Mouse (Mus musculus) MEL (cell line): Measurements from ENCODE around the gene Gc. TPM values are rescaled to one million over a fixed set of nuclear protein-coding genes. Genes with fewer than 3 reads are reported as not detected.

ENCODE experiments used
- DNase-seq: peaks from one replicate; pipeline ENCODE4 v3.0.0; 2011; ENCODE audit warnings: low read depth, low spot score
- H3K27ac ChIP-seq: 2 replicates; pipeline ENCODE4 v1.5.1; 2012; ENCODE audit warnings: low read depth, mild to moderate bottlenecking, control low read depth, low read length, moderate library complexity; ENCODE audit not compliant: control insufficient read depth
- H3K27me3 ChIP-seq, 2 experiments: fragments of 150-350 bp in 1 of 2; sonication (generic) in 1 of 2; 2 replicates each; pipeline ENCODE4 v1.6.1; 2012; ENCODE audit warnings: low read length in 2 of 2, mild to moderate bottlenecking in 2 of 2, improper control_type of control experiment in 1 of 2, moderate library complexity in 1 of 2; ENCODE audit not compliant: insufficient read depth in 2 of 2, control insufficient read depth in 1 of 2
- H3K36me3 ChIP-seq, 2 experiments: 2 replicates each; pipeline ENCODE4 v1.6.1; 2012 to 2014; ENCODE audit warnings: low read length in 2 of 2, improper control_type of control experiment in 1 of 2, inconsistent platforms in 1 of 2, mild to moderate bottlenecking in 1 of 2; ENCODE audit not compliant: insufficient read depth in 2 of 2, control insufficient read depth in 1 of 2
- H3K4me1 ChIP-seq, 2 experiments: fragments of 150-350 bp in 1 of 2; sonication (generic) in 1 of 2; 2 replicates each; pipeline ENCODE4 v1.6.1; 2012; ENCODE audit warnings: low read length in 2 of 2, improper control_type of control experiment in 1 of 2, mild to moderate bottlenecking in 1 of 2; ENCODE audit not compliant: insufficient read depth in 2 of 2, control insufficient read depth in 1 of 2
- H3K4me3 ChIP-seq, 2 experiments: fragments of 150-350 bp in 1 of 2; sonication (generic) in 1 of 2; 2 replicates each; pipeline ENCODE4 v1.5.1; 2012; ENCODE audit warnings: low read depth in 2 of 2, low read length in 2 of 2, mild to moderate bottlenecking in 2 of 2, moderate library complexity in 2 of 2, control low read depth in 1 of 2, improper control_type of control experiment in 1 of 2; ENCODE audit not compliant: control insufficient read depth in 1 of 2, insufficient read depth in 1 of 2
- H3K79me2 ChIP-seq: 2 replicates; pipeline ENCODE4 v1.6.1; 2012; ENCODE audit warnings: mild to moderate bottlenecking, low read length, moderate library complexity; ENCODE audit not compliant: control insufficient read depth, poor library complexity, insufficient read depth
- H3K9ac ChIP-seq: 2 replicates; pipeline ENCODE4 v1.6.1; 2012; ENCODE audit warnings: low read depth, mild to moderate bottlenecking, control low read depth, low read length, moderate library complexity; ENCODE audit not compliant: control insufficient read depth, poor library complexity, severe bottlenecking
- H3K9me3 ChIP-seq: fragments of 150-350 bp; sonication (generic); replicated peaks from 2 replicates; pipeline ENCODE4 v1.6.1; 2012; ENCODE audit warnings: mild to moderate bottlenecking, low read length, improper control_type of control experiment, moderate library complexity; ENCODE audit not compliant: insufficient read depth
- BHLHE40 ChIP-seq: IDR thresholded peaks from 2 replicates; pipeline ENCODE4 v1.6.1; 2012; ENCODE audit warnings: low read depth, mild to moderate bottlenecking, inconsistent platforms, low read length, improper control_type of control experiment, borderline replicate concordance
- CHD2 ChIP-seq: IDR thresholded peaks from 2 replicates; pipeline ENCODE4 v1.6.1; 2011; ENCODE audit warnings: low read length, improper control_type of control experiment
- CTCF ChIP-seq, 3 experiments: IDR thresholded peaks in 2 of 3; conservative IDR thresholded peaks in 1 of 3; 2 replicates each; pipeline ENCODE4 v1.5.1; 2011 to 2012; ENCODE audit warnings: low read length in 3 of 3, low read depth in 2 of 3, mild to moderate bottlenecking in 2 of 3, improper control_type of control experiment in 1 of 3, inconsistent platforms in 1 of 3, mixed read lengths in 1 of 3, moderate library complexity in 1 of 3; ENCODE audit not compliant: control insufficient read depth in 1 of 3, insufficient read depth in 1 of 3, poor library complexity in 1 of 3, severe bottlenecking in 1 of 3
- ELF1 ChIP-seq: IDR thresholded peaks from 2 replicates; pipeline ENCODE4 v1.6.1; 2014; ENCODE audit warnings: low read depth, mild to moderate bottlenecking, inconsistent platforms, low read length, improper control_type of control experiment, moderate library complexity
- EP300 ChIP-seq, 2 experiments: IDR thresholded peaks; 2 replicates each; pipeline ENCODE4 v1.6.1; 2011; ENCODE audit warnings: improper control_type of control experiment in 2 of 2, low read length in 2 of 2, low read depth in 1 of 2, mild to moderate bottlenecking in 1 of 2
- GABPA ChIP-seq: IDR thresholded peaks from 2 replicates; pipeline ENCODE4 v1.6.1; 2012; ENCODE audit warnings: low read depth, mild to moderate bottlenecking, inconsistent platforms, low read length, improper control_type of control experiment, moderate library complexity
- HCFC1 ChIP-seq: IDR thresholded peaks from 2 replicates; pipeline ENCODE4 v1.6.1; 2012; ENCODE audit warnings: low read depth, mild to moderate bottlenecking, inconsistent platforms, low read length, improper control_type of control experiment, moderate library complexity
- JUND ChIP-seq: IDR thresholded peaks from 2 replicates; pipeline ENCODE4 v1.6.1; 2011; ENCODE audit warnings: low read depth, mild to moderate bottlenecking, improper control_type of control experiment, low read length
- KAT2A ChIP-seq: conservative IDR thresholded peaks from 2 replicates; pipeline ENCODE4 v1.6.1; 2012; ENCODE audit warnings: low read depth, low read length, improper control_type of control experiment, inconsistent platforms
- MAFK ChIP-seq: IDR thresholded peaks from 2 replicates; pipeline ENCODE4 v1.6.1; 2011; ENCODE audit warnings: low read depth, mild to moderate bottlenecking, low read length, improper control_type of control experiment, borderline replicate concordance
- NELFE ChIP-seq: IDR thresholded peaks from 2 replicates; pipeline ENCODE4 v1.6.1; 2011; ENCODE audit warnings: low read depth, low read length, improper control_type of control experiment
- NRF1 ChIP-seq: IDR thresholded peaks from 2 replicates; pipeline ENCODE4 v1.6.1; 2014; ENCODE audit warnings: low read depth, mild to moderate bottlenecking, inconsistent platforms, low read length, improper control_type of control experiment, moderate library complexity; ENCODE audit not compliant: poor library complexity, insufficient read depth, severe bottlenecking
- POLR2A ChIP-seq, 2 experiments: IDR thresholded peaks; 2 replicates each; pipeline ENCODE4 v1.6.1; 2011 to 2012; ENCODE audit warnings: low read length in 2 of 2, mild to moderate bottlenecking in 2 of 2, control low read depth in 1 of 2, improper control_type of control experiment in 1 of 2, low read depth in 1 of 2, moderate library complexity in 1 of 2; ENCODE audit not compliant: control insufficient read depth in 1 of 2, insufficient read depth in 1 of 2, poor library complexity in 1 of 2
- POLR2AphosphoS5 ChIP-seq: IDR thresholded peaks from 2 replicates; pipeline ENCODE4 v1.6.1; 2012; ENCODE audit warnings: low read depth, borderline replicate concordance, mild to moderate bottlenecking, inconsistent platforms, low read length, moderate library complexity, mixed read lengths
- RAD21 ChIP-seq: IDR thresholded peaks from 2 replicates; pipeline ENCODE4 v1.6.1; 2011; ENCODE audit warnings: mild to moderate bottlenecking, low read depth, low read length, improper control_type of control experiment
- RCOR1 ChIP-seq: IDR thresholded peaks from 2 replicates; pipeline ENCODE4 v1.6.1; 2012; ENCODE audit warnings: low read depth, mild to moderate bottlenecking, inconsistent platforms, low read length, improper control_type of control experiment
- SIN3A ChIP-seq: IDR thresholded peaks from 2 replicates; pipeline ENCODE4 v1.6.1; 2012; ENCODE audit warnings: low read length, improper control_type of control experiment, inconsistent platforms
- SMC3 ChIP-seq: IDR thresholded peaks from 2 replicates; pipeline ENCODE4 v1.6.1; 2011; ENCODE audit warnings: low read depth, low read length, improper control_type of control experiment
- TCF12 ChIP-seq: IDR thresholded peaks from 2 replicates; pipeline ENCODE4 v1.6.1; 2014; ENCODE audit warnings: low read depth, mild to moderate bottlenecking, inconsistent platforms, low read length, improper control_type of control experiment, moderate library complexity
- UBTF ChIP-seq: IDR thresholded peaks from 2 replicates; pipeline ENCODE4 v1.6.1; 2012; ENCODE audit warnings: low read depth, mild to moderate bottlenecking, inconsistent platforms, low read length, improper control_type of control experiment, moderate library complexity, borderline replicate concordance; ENCODE audit not compliant: insufficient read depth
- USF1 ChIP-seq: IDR thresholded peaks from 2 replicates; pipeline ENCODE4 v1.6.1; 2014; ENCODE audit warnings: low read depth, mild to moderate bottlenecking, inconsistent platforms, low read length, improper control_type of control experiment, moderate library complexity
- USF2 ChIP-seq, 2 experiments: IDR thresholded peaks; 2 replicates each; pipeline ENCODE4 v1.6.1; 2011 to 2012; ENCODE audit warnings: improper control_type of control experiment in 2 of 2, low read length in 2 of 2, borderline replicate concordance in 1 of 2, inconsistent platforms in 1 of 2, low read depth in 1 of 2, mild to moderate bottlenecking in 1 of 2; ENCODE audit not compliant: insufficient read depth in 1 of 2
- ZC3H11A ChIP-seq: IDR thresholded peaks from 2 replicates; pipeline ENCODE4 v1.6.1; 2012; ENCODE audit warnings: low read depth, mild to moderate bottlenecking, inconsistent platforms, low read length, improper control_type of control experiment
- ZKSCAN1 ChIP-seq: IDR thresholded peaks from 2 replicates; pipeline ENCODE4 v1.6.1; 2012; ENCODE audit warnings: low read depth, mild to moderate bottlenecking, inconsistent platforms, low read length, improper control_type of control experiment, moderate library complexity
- ZMIZ1 ChIP-seq: IDR thresholded peaks from 2 replicates; pipeline ENCODE4 v1.6.1; 2012; ENCODE audit warnings: low read depth, mild to moderate bottlenecking, inconsistent platforms, low read length, improper control_type of control experiment, moderate library complexity
- ZNF384 ChIP-seq: IDR thresholded peaks from 2 replicates; pipeline ENCODE4 v1.6.1; 2012; ENCODE audit warnings: low read depth, mild to moderate bottlenecking, inconsistent platforms, low read length, improper control_type of control experiment
- polyA plus RNA-seq, 2 experiments: library from polyadenylated mRNA; stranded (reverse) in 1 of 2; unstranded in 1 of 2; fragments of >175 nt in 1 of 2; fragments of >200 nt in 1 of 2; gene quantifications; 2 replicates each; pipeline versions ENCODE4 v1.2.1 to v1.2.4; 2012; ENCODE audit warnings: low replicate concordance in 2 of 2, low read depth in 1 of 2; ENCODE audit not compliant: insufficient read length in 2 of 2, insufficient read depth in 1 of 2, missing spikeins in 1 of 2
- total RNA-seq: library from RNA; depleted of rRNA; stranded (reverse); fragments of 300-350 nt; gene quantifications from 2 replicates; pipeline ENCODE4 v1.2.3, GENCODE M21; 2012

Gene Gc
- total and polyA plus RNA-seq, 3 experiments: not detected

GRCm38 (mm10) chr5:89458987-89459386, 1.3 kb upstream of the Gc start:
- no peak for DNase-seq
- Histone ChIP-seq H3K79me2 (no peaks in the 10 kb centered on the region), H3K27me3 (no peaks in the 10 kb centered on the region), H3K36me3 (no peaks in the 10 kb centered on the region), H3K27ac (no peak overlapping the region), H3K9ac (no peak overlapping the region), H3K4me1 (no peaks in the 10 kb centered on the region), H3K4me3 (no peak overlapping the region), H3K9me3 (no peaks in the 10 kb centered on the region)
- TF ChIP-seq NRF1 (no peak), ZMIZ1 (no peak), TCF12 (no peak), MAFK (no peak), RCOR1 (no peak), POLR2A (IDR thresholded peaks at IDR 0.05; ENCODE audit: control insufficient read depth in 1 of 2, insufficient read depth in 1 of 2, low read depth in 1 of 2, low read length in 2 of 2, poor library complexity in 1 of 2) (no peak), GABPA (no peak), ELF1 (no peak), UBTF (no peak)

DNA sequence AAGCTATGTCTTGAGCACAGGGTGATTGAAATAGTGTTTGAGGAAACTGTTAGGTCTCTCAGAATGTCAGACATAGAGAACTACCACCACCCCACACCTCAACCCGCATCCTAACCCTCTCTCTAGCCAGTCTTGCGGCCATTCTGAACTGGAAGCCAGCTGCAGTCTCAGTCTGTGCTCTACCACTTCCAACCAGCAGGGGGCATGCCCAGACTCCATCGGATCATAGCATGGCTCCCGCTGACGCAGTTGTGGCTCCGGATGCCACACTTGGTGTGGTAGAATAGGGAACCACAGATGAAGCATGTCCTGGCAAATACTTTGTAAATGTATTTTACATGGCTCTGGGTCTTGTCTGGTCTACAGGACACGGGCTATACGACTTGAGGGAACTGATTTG, 2.2 kb downstream of the Gc start:
- no peaks in the 10 kb centered on the region for H3K4me1 ChIP-seq
- peak; percentile 11 for DNase-seq
- H3K4me3 ChIP-seq: no peak overlapping the region
- H3K27ac ChIP-seq: no peak overlapping the region
- no peaks in the 10 kb centered on the region for H3K79me2 ChIP-seq
- H3K27me3 ChIP-seq: no peaks in the 10 kb centered on the region
- no peaks in the 10 kb centered on the region for H3K36me3 ChIP-seq
- TF ChIP-seq USF1: no peak
- peak; percentile 45 to 61 (median 49) for TF ChIP-seq CTCF (IDR thresholded peaks at IDR 0.05 in 2 of 3, conservative IDR thresholded peaks at IDR 0.05 in 1 of 3; ENCODE audit: control insufficient read depth in 1 of 3, insufficient read depth in 1 of 3, low read depth in 2 of 3, low read length in 3 of 3, poor library complexity in 1 of 3, severe bottlenecking in 1 of 3)
- TF ChIP-seq RAD21: no peak; the same call in 1 of the 2 replicates
- TF ChIP-seq JUND: no peak
- peak; percentile 49 for TF ChIP-seq SMC3
- no peak for TF ChIP-seq ELF1
- no peaks in the 10 kb centered on the region for H3K9me3 ChIP-seq
- H3K9ac ChIP-seq: no peak overlapping the region

GRCm38 (mm10) chr5:89450798-89451197, 6.9 kb downstream of the Gc start:
- H3K4me1 ChIP-seq: no peaks in the 10 kb centered on the region
- H3K79me2 ChIP-seq: no peaks in the 10 kb centered on the region
- no peaks in the 10 kb centered on the region for H3K9me3 ChIP-seq
- H3K36me3 ChIP-seq: no peaks in the 10 kb centered on the region
- no peaks in the 10 kb centered on the region for H3K27me3 ChIP-seq
- H3K27ac ChIP-seq: no peak overlapping the region
- H3K9ac ChIP-seq: no peak overlapping the region
- H3K4me3 ChIP-seq: no peak overlapping the region
- no peak for DNase-seq
- TF ChIP-seq UBTF: no peak
- no peak for TF ChIP-seq SIN3A
- no peak for TF ChIP-seq USF2 (IDR thresholded peaks at IDR 0.05; ENCODE audit: borderline replicate concordance in 1 of 2, insufficient read depth in 1 of 2, low read depth in 1 of 2, low read length in 2 of 2)
- no peak for TF ChIP-seq ELF1
- TF ChIP-seq KAT2A: no peak
- TF ChIP-seq NELFE: no peak
- no peak for TF ChIP-seq TCF12
- no peak for TF ChIP-seq CTCF (IDR thresholded peaks at IDR 0.05 in 2 of 3, conservative IDR thresholded peaks at IDR 0.05 in 1 of 3; ENCODE audit: control insufficient read depth in 1 of 3, insufficient read depth in 1 of 3, low read depth in 2 of 3, low read length in 3 of 3, poor library complexity in 1 of 3, severe bottlenecking in 1 of 3)
- TF ChIP-seq NRF1: no peak
- TF ChIP-seq ZNF384: no peak
- TF ChIP-seq EP300 (IDR thresholded peaks at IDR 0.05; ENCODE audit: low read depth in 1 of 2, low read length in 2 of 2): no peak
- TF ChIP-seq POLR2AphosphoS5: no peak
- TF ChIP-seq BHLHE40: no peak
- TF ChIP-seq ZKSCAN1: no peak
- TF ChIP-seq ZC3H11A: no peak
- TF ChIP-seq CHD2: no peak
- no peak for TF ChIP-seq HCFC1
